Mouse (Mus musculus): ENCODE measurements around the gene Mtcp1. TPM values are rescaled to one million over a fixed set of nuclear protein-coding genes. Genes with fewer than 3 reads are reported as not detected.

Gene Mtcp1
- polyA plus RNA-seq, 1 experiment, result 9.8 TPM

DNA sequence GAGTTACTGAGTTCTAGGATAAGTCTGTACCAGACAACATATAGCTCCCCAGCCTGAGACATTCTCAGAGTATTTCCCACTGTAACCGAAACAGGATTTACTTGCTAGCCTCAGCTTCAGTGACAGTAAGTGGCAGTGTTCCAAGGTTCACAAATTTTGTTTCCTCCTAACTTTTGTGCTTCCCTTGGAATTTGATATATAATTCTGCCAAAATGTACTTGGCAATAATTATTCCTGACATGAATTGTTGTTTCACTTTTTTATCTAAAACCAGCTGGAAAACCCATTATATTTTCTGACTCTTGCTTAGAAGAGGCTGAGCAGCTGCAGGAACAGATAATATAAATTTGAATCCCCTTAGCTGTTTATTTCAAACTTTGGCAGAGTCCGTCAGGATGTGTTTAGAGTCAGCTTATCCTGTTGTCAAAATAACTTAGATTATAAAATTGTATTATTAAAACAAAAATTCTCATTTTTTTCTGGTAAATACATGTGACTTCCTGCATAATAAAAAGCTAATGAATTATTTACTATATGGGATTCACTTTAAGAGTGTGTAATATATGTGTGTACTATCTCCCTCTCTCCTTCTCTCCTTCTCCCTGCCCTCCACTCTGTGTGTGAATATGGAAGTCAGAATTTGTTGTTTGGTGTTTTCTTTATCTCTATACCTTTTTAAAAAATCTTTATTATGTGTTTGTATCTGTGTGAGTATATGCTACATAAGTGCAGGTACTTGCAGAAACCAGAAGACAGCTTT is 43.5 kb downstream of the Mtcp1 start:
- no peak overlapping the region for H3K27ac ChIP-seq (ENCODE audit: insufficient read depth, low read length)
- H3K4me1 ChIP-seq (ENCODE audit: control insufficient read depth, insufficient read depth, low read length), result no peaks in the 10 kb centered on the region
- TF ChIP-seq CTCF (IDR thresholded peaks at IDR 0.05; ENCODE audit: borderline replicate concordance, insufficient read depth, low read length), result no peak
- TF ChIP-seq POLR2A (IDR thresholded peaks at IDR 0.05; ENCODE audit: low read depth, low read length), result no peak
- no peak overlapping the region for H3K4me3 ChIP-seq (ENCODE audit: insufficient read depth, low read length)

- no peak overlapping the region for H3K27ac ChIP-seq (ENCODE audit: insufficient read depth, low read length)
- TF ChIP-seq POLR2A (IDR thresholded peaks at IDR 0.05; ENCODE audit: low read depth, low read length), result no peak
- no peak for TF ChIP-seq CTCF (IDR thresholded peaks at IDR 0.05; ENCODE audit: borderline replicate concordance, insufficient read depth, low read length)
- H3K4me1 ChIP-seq (ENCODE audit: control insufficient read depth, insufficient read depth, low read length), result no peaks in the 10 kb centered on the region
- H3K4me3 ChIP-seq (ENCODE audit: insufficient read depth, low read length), result no peak overlapping the region
These were observed 46.2 kb downstream of the Mtcp1 start for GRCm38 (mm10) chrX:75370197-75370596.

Other genes with a start within 250 kb of the Mtcp1 start
- 115 and 124 TPM in 2 replicates for gene Fundc2, start 34.2 kb downstream of the Mtcp1 start, polyA plus RNA-seq (2011; ENCODE audit: insufficient read length, low read depth, missing spikeins)
- gene F8, start 34.0 kb downstream of the Mtcp1 start, polyA plus RNA-seq (2011; ENCODE audit: insufficient read length, low read depth, missing spikeins), result 1.6 and 1.7 TPM in 2 replicates
- 8.3 and 9.2 TPM in 2 replicates for gene Cmc4, start within 50 bp of the Mtcp1 start, polyA plus RNA-seq (2011; ENCODE audit: insufficient read length, low read depth, missing spikeins)
- gene Brcc3, start within 50 bp of the Mtcp1 start, polyA plus RNA-seq (2011; ENCODE audit: insufficient read length, low read depth, missing spikeins), result 31.3 and 46.1 TPM in 2 replicates
- 64.3 and 69.3 TPM in 2 replicates for gene Vbp1, start 97.7 kb upstream of the Mtcp1 start, polyA plus RNA-seq (2011; ENCODE audit: insufficient read length, low read depth, missing spikeins)
- gene Rab39b, start 161.6 kb upstream of the Mtcp1 start, polyA plus RNA-seq (2011; ENCODE audit: insufficient read length, low read depth, missing spikeins), result 6.5 and 10.6 TPM in 2 replicates

Data from embryonic fibroblast, embryonic 13.5 days (primary cell).